Mouse (Mus musculus) right cerebral cortex, postnatal 14 days (tissue): ENCODE data around the gene Coro2a.
"Not testable (repeated sequence)": the region's sequence is repeated elsewhere in the genome, so short reads cannot be mapped to it uniquely, and the experiment has no call there.

ENCODE experiments used
- DNase-seq: peaks from one replicate; pipeline ENCODE4 v3.0.0; 2022

Gene Coro2a

DNA sequence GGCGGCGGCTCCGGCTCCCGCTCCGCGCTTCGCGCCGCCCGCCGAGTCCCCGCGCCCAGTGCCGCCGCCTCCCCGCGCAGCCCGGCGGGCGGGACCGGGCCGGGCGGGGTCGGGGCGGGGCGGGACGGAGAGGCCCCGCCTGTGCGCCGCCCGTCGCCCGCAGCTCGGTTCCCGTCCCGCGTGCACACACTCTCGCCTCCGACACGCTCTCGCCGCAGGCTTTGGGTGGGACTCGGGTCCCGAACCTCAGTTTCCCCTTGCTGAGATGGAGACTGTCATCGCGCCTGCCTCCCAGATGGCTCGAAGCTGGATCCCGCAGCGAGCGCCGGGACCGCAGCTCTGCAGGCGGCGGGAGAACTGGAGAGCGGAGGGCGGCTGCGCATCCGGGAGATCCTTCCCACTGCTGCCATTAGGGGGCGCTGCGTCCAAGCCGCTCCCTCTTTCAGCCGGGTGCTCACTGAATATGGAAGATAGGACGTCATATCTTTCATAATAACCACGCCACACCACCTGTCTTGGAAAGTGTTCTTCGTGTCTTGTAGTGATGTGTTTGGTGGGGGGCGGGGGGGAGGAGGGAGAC, at the start of gene Coro2a:
Coro2a (minus strand) TSS at position 359 of the 580 bp plus-strand sequence.
- peak; percentile 87 for DNase-seq

DNA sequence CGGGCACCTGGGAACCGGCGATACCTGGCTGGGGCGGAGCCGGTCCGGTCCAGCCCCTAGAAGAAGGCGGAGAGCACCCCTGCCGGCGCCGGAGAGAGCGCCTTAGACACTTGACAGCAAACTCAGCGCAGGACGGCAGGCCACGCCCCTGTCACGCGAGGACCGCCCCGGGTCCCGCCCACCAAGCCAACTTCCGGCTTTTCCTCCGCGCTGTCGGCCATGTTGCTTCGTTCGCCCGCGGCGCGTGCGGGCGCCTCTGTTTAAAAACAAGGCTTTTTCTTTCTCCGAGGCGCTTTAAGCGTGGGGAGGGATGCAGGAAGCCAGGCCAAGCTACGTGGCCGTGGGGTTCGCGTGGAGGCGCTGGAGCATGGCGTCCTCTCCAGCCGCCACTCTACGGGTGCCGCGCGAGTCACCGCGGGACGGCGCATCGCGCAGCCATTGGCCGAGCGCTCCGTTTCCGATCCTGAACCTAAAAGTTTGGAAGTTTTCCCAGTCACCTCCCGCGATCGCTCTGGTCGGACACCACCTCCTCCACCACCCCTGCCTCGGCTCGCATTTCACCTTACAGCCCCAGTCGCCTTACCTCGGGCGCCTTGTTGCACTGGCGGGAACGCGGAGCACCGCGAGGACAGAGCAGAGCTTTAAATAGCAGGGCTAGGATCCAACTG, 48.2 kb upstream of the Coro2a start, which contains the start of gene Tbc1d2:
Tbc1d2 (minus strand) TSS at position 124 of the 668 bp plus-strand sequence.
- peak; percentile 89 for DNase-seq

DNA sequence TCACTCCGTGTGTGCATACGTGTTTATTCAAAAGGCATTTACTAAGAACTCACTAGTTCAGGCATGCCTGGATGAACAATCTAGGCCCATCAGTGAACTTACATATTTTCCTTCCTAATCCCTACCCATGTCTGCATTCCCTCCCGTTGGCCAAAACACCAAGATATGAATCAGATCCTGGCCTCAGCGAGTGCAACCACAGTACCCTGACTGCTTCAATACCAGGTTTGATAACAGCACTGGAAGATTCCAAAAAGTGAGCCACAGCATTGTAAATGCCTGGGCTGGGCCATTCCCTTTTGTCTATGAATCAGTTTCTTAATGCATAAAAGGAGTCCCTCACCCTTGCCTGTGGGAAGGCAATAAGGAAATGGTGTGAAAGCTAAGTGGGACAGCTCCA, 47.2 kb upstream of the Coro2a start:
- no peak for DNase-seq

DNA sequence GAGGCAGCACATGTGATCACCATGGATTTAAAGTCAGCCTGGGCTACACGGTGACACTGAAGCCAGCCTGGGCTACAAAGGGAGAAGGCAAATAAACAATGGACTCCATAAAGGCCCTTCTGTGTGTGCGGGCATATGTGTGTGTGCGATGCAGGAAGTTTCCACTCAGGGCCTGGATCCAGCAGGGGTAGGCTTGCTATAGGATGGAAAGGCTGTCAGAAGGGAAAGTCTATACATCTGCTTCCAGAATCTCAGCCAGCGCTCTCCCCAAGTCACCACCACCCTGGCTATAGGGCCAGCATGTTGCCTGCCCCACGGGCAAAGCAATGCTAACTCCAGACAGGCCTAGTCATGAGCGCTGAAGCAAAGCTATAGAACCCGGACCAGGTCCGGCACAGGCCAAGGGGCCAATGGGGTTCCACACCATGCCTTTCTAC, 41.7 kb upstream of the Coro2a start:
- no peak for DNase-seq

DNA sequence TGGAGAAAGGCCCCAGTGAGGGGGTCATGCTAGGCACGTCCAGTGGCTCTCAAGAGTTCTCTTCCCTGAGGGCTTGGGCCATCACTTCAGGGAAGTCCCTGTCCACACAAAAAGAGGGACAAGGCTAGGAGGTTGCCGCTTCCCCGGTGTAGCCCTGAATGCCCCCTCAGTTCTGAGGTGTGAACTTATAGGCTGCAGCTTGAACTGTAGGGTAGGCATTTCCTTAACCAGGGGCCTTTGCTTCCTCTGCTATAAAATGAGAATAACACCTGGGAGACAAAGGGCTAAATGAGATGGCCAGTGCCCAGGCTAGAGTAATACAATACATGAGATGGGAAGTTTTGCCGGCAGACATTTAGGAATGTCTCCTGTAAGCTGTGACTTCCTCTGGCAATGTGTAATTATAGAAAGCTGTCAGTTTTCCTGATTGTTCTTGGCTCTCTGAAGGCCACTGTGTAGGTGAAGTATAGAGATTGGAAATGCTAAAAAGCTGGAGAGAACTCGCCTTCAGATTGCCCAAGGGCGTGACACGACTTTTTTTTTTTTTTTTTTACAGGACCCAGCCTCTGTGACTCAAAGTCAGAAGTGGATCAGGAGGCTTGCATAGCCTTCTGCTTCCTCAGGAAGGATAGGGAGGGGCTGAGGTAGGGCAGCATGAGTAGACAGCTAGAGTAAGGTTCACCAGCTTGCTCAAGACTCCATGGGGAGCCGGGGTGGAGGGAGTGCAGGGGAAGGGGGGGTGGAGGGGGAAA, 41.1 kb upstream of the Coro2a start:
- no peak for DNase-seq

DNA sequence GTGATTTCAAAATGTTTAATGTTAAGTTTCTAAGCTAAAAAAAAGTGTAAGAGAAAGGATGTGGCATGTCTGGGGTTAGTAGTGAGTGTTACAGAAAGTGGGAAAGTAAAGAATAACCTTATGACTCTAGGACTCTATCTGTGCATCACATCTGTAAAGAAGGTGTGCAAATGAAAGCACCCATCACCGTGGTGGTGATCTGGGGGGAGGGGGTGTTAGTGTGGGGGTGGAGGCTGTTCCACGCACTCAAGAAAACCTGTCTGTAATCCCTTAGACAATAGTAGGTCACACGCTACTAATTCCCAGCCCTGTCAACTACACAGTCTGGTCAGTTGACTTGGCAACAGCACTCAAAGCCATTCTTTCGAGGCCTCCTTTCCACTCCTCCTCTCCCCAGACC, 39.3 kb upstream of the Coro2a start:
- no peak for DNase-seq

DNA sequence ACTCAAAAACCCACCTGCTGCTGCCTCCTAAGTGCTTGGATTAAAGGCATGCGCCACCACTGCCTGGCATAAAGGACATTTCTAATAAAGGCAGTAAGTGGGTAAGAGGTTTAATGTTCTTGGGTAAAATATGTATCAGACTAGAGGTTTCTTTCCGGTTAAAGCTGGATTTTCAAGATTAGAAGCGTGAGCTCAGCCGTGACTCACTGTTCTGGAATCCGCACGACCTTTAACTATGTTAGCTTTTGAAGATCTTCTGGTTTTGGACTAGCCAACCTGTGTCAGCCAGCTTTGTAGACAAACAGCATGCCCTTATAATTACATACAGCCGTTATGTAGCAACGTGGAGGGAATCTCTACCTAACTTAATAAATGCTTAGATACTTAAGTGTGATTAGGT, 37.9 kb upstream of the Coro2a start:
- no peak for DNase-seq

DNA sequence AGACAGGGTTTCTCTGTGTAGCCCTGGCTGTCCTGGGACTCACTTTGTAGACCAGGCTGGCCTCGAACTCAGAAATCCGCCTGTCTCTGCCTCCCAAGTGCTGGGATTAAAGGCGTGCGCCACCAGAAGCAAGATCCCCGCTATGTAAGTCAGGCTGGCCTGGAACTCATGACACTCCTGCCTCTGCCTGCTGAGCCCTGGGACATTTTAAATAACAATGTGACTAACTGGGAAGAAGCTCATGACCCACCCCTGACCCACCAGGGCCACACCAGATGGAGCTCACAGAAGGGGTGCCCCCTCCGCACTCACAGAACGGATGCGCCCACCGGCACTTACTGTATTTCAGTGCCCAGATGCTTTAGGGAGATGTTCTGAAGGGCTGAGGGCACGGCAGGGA, 35.2 kb upstream of the Coro2a start:
- not testable (repeated sequence) for DNase-seq

DNA sequence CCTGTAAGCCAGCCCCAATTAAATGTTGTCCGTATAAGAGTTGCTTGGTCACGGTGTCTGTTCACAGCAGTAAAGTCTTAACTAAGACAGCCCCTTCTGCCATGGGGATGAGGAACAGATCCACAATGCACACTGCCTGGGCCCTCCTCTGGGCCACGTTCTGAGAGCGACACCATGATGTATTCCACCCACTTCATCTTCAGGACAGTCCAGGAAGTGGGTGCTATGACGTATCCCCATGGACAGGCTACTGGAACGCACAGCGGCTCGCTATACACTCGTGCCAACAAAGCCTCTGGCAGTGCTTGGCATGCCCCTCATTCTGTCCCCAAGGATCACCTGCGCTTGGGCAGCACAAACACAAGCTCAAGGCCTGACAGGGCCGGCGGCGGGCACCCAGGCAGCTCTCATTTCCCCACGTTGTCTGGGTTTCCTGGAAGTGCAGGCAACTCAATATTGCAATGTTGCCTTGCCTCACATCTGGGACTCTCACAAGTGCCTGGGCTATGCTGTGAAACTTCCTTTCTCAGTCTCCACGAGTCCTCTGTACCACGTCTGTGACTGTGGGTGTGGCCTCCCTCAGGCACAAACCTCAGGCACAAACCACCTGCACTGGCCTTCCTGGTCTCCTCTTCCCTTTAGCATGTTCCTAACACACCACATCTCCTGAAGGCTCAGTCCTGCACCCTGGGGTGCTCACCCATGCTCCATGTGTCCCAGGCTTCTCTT, 33.9 kb upstream of the Coro2a start:
- no peak for DNase-seq

DNA sequence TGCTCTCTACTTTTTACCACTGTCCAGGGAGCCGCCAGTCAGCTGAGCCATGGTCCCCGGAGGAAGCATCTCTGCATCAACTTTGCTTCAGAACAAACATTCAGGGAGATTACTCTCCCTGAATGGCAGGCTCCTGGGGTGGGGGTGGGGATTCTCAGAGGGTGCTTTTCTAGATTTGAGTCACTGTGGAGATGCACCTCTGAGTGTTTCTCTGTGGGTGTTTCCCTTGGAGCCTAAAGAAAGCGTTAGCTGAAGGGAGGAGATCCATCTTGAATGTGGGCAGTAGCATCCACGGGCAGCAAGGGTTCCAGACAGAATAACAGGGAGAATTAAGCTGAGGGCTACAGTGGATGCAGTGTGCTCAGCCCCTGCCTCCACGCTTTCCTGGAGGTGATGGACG, 32.9 kb upstream of the Coro2a start:
- no peak for DNase-seq

DNA sequence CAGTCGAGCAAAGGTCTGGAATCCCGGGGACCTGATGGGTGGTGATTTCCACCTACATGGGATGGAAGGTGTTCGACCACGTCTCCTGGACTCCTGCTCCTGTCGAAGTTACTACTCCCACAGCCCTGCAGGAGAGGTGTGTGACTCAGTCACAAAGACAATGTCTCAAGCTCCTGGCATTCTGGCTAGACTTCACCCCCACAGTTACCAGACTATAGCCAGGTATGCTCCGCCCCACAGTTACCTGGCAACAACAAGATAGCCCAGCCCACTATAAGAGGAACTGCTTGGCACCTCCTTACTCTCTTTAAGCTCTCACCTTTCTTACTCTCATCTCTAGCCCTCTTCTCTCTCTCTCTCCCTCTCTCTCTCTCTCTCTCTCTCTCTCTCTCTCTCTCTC, 31.6 kb upstream of the Coro2a start:
- not testable (repeated sequence) for DNase-seq

DNA sequence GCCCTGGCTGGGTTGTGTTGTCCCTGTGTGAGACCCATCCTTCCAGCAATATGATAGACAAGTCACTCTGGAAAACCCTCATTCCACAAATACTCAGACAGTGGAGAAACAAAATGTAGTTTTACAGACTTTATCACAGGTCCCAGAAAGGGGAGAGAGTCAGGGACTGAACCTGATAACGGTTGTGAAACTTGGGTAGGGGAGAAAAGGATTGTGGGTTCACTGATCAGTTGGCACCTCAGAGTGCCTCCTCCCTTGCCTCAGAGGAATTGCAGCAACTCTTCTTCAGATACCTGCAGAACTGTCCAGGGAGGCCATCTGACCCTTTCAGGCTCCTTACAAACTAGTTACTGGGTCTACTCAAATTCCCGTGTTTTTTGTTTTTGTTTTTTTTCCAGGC, 30.5 kb upstream of the Coro2a start:
- DNase-seq, result no peak

DNA sequence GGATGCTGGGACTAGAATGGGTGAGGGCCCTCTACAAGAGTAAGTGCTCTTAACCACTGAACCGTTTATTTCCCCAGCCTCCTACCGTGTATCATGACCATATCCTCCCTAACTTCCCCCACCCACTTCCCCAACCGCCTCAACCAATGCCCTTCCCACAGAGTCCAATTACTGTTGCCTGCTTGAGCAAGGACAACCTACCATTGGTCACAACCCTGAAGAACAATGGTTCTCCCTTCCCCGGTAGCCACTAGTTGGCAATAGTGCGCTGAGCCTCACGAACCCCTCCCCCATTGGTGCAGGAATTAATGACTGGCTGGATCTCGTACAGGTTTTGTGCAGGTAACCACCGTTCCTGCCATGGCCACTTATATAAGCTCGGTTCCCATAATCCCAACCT, 28.4 kb upstream of the Coro2a start:
- no peak for DNase-seq

DNA sequence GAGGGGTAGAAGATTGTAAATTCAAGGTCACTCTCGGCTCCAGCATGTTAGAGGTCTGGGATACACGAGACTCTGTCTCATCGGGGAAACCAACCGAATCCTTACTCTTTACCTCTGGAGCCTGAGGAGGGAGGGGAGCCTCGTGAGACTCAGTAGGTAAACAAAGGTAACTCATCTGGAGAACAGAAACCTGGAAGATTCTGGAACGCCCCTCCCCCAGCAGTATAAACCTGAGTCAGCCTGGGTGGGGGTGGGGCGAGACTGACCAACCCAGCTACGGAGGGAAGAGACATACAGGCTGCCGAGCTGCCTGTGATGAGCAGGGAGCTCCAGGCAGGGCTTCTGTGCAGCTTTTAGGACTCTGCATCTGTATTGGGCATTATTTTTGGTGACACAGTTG, 26.9 kb upstream of the Coro2a start:
- no peak for DNase-seq

DNA sequence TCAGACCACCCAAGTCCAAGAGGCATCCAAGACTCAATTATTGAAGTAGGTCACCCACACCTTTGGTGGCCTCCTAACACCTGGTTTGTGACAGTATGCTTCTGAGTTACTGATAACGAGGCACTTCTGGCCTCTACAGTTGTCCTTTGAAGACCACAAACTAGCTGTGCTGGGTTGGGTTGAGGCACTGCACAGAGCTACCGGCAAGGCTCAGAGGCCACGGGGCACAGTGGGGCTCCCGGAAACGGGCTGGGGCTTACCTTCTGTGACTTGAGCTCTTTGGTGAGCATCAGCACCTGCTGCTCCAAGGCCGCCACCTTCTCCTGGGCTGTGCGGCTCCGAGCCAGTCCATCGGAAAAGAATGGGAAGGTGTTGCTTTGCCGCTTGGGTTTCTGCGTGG, 26.1 kb upstream of the Coro2a start:
- no peak for DNase-seq

DNA sequence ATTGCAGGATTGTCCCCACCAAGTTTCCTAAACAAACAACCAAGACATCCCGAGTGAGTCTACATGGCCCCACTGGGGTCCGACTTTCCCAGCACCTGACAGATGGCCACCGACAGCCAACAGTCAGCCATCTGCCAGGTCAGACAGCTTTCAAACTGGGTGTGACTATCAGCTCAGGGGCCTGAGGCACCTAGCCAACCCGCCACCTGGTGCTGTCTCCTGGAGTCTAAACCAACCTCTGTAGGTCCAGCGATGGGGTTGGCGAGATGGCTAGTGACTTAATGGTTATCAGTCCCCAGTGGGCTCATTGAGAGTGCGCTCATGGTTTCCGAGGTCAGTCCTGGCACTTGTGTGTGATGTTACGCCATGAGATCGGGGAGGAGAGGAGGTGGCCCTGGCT, 23.1 kb upstream of the Coro2a start:
- DNase-seq, result no peak

DNA sequence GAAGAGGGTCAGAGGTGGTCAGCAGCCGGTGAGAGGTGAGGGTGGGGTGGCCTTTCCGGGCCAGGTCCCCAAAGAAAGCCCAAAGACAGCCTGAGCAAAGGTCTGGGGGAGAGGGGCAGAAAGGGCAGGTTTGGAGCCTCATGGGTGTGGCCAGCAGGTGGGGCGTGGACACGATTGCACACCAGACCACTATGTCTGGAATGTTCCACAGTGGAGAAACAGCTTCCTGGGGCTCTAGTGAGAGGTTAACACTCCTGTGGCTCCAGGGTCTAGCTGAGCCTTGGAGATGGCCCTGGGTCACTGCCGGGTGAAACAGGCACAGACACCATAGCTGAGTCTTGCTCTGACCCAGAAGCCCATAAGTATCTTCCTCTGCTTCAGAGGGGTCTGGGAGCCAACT, 21.0 kb upstream of the Coro2a start:
- no peak for DNase-seq

DNA sequence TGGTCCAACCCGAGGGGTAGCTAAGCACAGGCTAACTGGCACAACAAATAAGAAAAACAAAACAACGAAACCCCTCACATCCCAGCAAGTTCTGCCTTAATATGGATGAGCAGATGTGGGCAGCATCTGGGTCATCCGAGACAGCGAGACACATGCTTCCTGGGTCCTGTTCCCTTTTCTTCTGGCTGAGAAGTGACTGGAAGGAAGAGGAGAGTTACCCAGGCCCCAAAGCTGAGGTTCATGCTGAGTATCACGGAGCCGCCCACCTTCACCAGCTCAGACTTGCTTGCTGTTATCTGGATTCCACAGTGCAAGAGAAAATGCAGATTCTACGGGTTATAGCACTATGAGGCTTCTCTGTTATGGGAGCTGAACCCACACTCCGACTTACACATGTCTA, 18.9 kb upstream of the Coro2a start:
- DNase-seq, result no peak

DNA sequence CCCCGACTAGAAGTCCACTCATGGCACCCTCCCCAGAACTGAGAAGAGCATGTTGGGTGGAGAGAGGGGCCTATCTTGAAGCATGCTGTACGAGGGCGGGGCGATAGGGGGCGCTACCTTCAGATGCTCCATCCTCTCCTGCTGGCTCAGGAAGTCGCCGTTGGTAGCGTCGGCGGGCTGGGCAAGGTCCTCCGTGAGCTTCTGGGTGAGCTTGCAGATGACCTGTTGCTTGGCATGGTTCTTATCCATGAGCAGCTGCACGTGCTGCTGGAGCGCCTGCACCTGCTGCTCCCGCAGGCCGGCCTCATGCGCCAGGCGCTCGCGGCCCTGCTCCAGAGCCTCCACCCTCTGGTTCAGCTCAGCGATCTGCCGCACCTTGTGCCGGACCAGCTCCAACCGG, 18.3 kb upstream of the Coro2a start:
- DNase-seq, result no peak

DNA sequence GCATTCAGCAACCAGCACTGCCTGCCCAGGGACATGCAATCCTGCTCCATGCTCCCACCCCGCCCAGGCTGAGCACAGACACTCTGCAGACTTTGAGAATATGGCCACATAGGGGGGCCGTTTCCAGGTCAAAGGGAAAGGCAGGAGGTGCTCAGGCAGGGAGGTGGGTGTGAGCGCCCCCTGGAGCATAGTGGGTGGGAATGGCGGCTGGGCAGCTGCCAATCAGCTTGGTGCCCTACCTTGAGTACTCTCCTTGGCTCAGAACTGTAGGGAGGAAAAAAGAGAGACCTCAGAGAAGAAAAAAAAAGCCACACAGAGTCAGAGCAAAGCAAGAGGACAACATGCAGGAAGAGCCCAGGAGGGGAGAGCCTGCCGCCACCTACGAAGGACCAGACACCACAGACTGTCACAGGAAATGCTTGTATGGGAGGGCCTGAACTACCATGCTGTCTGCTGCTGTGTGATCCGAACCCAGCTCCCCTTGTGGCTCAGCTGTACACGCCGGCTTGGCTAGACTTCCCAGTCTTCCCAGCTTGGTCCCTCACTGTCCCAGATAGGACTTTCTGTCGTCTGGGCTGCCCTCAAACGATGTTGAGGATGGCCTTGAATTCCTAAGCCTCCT, 16.3 kb upstream of the Coro2a start:
- no peak for DNase-seq

DNA sequence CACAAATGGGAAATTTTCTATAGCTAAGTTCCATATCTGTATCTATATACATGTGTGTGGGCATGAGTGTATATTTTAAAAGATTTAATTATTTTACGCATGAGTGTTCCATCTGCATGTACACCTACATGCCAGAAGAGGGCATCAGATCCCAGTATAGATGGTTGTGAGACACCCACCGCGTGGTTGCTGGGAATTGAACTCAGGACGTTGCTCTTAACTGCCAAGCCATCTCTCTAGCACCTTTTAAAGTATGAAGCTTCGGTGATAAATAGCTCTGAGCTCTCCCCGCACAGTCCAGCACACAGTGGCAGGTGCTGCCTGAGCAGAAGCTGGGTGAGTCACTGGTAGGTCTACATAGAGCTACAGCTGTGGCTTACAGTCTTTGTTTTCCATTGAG, 15.4 kb upstream of the Coro2a start:
- no peak for DNase-seq

DNA sequence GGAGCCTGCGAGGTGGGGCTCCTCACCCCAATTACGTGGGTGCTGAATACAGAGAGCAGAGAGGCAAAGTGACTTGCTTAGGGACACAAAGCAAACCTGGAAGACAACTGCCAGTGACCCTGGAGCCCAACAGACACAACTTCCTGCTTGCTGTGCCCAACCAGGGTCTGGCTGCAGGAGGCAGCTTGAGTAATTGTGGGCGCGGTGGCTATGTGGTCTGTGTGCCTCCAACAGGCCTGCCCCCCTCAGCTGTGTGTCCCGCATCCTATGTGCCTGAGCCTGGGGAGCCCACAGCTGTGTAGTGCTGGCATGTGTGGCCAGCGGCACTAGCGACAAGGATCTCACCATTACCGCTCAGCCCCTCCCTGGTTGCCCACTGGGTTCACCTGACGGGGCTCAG, 12.6 kb upstream of the Coro2a start:
- DNase-seq, result no peak

DNA sequence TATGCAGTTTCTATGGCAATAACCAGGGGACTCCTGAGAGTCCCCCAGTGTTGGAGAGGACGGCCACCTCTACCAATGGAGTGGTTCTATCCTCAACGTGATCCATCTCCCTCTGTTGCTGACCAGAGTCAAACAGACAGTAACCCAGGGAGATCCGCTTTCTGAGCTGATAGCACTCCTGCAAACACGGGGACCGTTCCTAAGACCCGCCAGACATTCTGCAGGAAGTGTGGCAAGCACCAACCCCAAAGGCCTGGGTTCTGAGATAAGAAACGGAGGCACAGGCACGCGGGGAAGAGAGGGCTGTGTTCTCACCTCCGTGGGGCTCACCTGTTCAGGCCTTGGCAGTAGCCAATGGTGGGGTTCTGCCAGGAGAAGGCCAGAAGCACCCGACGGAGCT, 11.6 kb upstream of the Coro2a start:
- DNase-seq, result no peak
